Mouse (Mus musculus): ENCODE data around the gene Gm2381. TPM values are rescaled to one million over a fixed set of nuclear protein-coding genes. Genes with fewer than 3 reads are reported as not detected.
"Not testable (repeated sequence)": the region's sequence is repeated elsewhere in the genome, so short reads cannot be mapped to it uniquely, and the experiment has no call there.

The Gm2381 gene
- polyA plus RNA-seq (2015; fragmentation: Nextera tagmentation; extraction: Ambion mirVana): not detected in 2 replicates

- 77% methylated on average over 8 of the region's 8 CpGs for WGBS
- not testable (repeated sequence) for H3K27ac ChIP-seq (ENCODE audit: low read length); H3K4me2 ChIP-seq (ENCODE audit: low read depth, low read length); H3K9me3 ChIP-seq (replicated peaks; ENCODE audit: control insufficient read depth, low read length); H3K4me3 ChIP-seq (replicated peaks; ENCODE audit: low read length); ATAC-seq (ENCODE audit: insufficient read depth, low FRiP score); H3K36me3 ChIP-seq (ENCODE audit: control insufficient read depth, insufficient read depth, low read length); H3K4me1 ChIP-seq (ENCODE audit: control insufficient read depth, insufficient read depth, low read length); H3K9ac ChIP-seq (ENCODE audit: low read length); H3K27me3 ChIP-seq (ENCODE audit: control insufficient read depth, insufficient read depth, low read length)
Observed at GRCm38 (mm10) chr7:42866801-42867458, at the start of gene Gm2381. Gm2381 (minus strand) TSS chr7:42867234.

GRCm38 (mm10) chr7:42898067-42898466 is 31.0 kb upstream of the Gm2381 start:
- not testable (repeated sequence) for H3K36me3 ChIP-seq (ENCODE audit: control insufficient read depth, insufficient read depth, low read length); H3K9me3 ChIP-seq (replicated peaks; ENCODE audit: control insufficient read depth, low read length); H3K9ac ChIP-seq (ENCODE audit: low read length); H3K27me3 ChIP-seq (ENCODE audit: control insufficient read depth, insufficient read depth, low read length); H3K27ac ChIP-seq (ENCODE audit: low read length); ATAC-seq (ENCODE audit: insufficient read depth, low FRiP score); H3K4me3 ChIP-seq (replicated peaks; ENCODE audit: low read length); H3K4me2 ChIP-seq (ENCODE audit: low read depth, low read length); H3K4me1 ChIP-seq (ENCODE audit: control insufficient read depth, insufficient read depth, low read length)
- WGBS: 81% methylated on average over 2 of the region's 2 CpGs

- Histone ChIP-seq H3K27me3 (ENCODE audit: control insufficient read depth, insufficient read depth, low read length) (no peaks in the 10 kb centered on the region), H3K9ac (ENCODE audit: low read length) (no peak overlapping the region), H3K4me3 (replicated peaks; ENCODE audit: low read length) (no peak overlapping the region), H3K36me3 (ENCODE audit: control insufficient read depth, insufficient read depth, low read length) (no peaks in the 10 kb centered on the region), H3K4me1 (ENCODE audit: control insufficient read depth, insufficient read depth, low read length) (no peaks in the 10 kb centered on the region), H3K4me2 (ENCODE audit: low read depth, low read length) (no peak overlapping the region), H3K9me3 (replicated peaks; ENCODE audit: control insufficient read depth, low read length) (no peaks in the 10 kb centered on the region), H3K27ac (ENCODE audit: low read length) (no peak overlapping the region)
- ATAC-seq (ENCODE audit: insufficient read depth, low FRiP score): no peak; the same call in 1 of the 2 replicates
- 42% methylated on average over 23 of the region's 23 CpGs for WGBS
Observed at GRCm38 (mm10) chr7:42878090-42878489, 11.1 kb upstream of the Gm2381 start.

GRCm38 (mm10) chr7:42838366-42838765 is 28.7 kb downstream of the Gm2381 start:
- H3K4me2 ChIP-seq (ENCODE audit: low read depth, low read length); H3K4me3 ChIP-seq (replicated peaks; ENCODE audit: low read length); H3K9me3 ChIP-seq (replicated peaks; ENCODE audit: control insufficient read depth, low read length); H3K9ac ChIP-seq (ENCODE audit: low read length); H3K27ac ChIP-seq (ENCODE audit: low read length); H3K27me3 ChIP-seq (ENCODE audit: control insufficient read depth, insufficient read depth, low read length); ATAC-seq (ENCODE audit: insufficient read depth, low FRiP score); H3K4me1 ChIP-seq (ENCODE audit: control insufficient read depth, insufficient read depth, low read length); H3K36me3 ChIP-seq (ENCODE audit: control insufficient read depth, insufficient read depth, low read length): not testable (repeated sequence)

GRCm38 (mm10) chr7:42832221-42832620 is 34.8 kb downstream of the Gm2381 start:
- no peaks in the 10 kb centered on the region for H3K27me3 ChIP-seq (ENCODE audit: control insufficient read depth, insufficient read depth, low read length)
- H3K4me1 ChIP-seq (ENCODE audit: control insufficient read depth, insufficient read depth, low read length): no peaks in the 10 kb centered on the region
- H3K4me3 ChIP-seq (replicated peaks; ENCODE audit: low read length): no peak overlapping the region
- no peaks in the 10 kb centered on the region for H3K9me3 ChIP-seq (replicated peaks; ENCODE audit: control insufficient read depth, low read length)
- no peaks in the 10 kb centered on the region for H3K36me3 ChIP-seq (ENCODE audit: control insufficient read depth, insufficient read depth, low read length)
- WGBS: 76% methylated on average over 3 of the region's 3 CpGs
- H3K27ac ChIP-seq (ENCODE audit: low read length): no peak overlapping the region
- H3K4me2 ChIP-seq (ENCODE audit: low read depth, low read length): no peak overlapping the region
- no peak for ATAC-seq (ENCODE audit: insufficient read depth, low FRiP score)
- H3K9ac ChIP-seq (ENCODE audit: low read length): no peak overlapping the region

GRCm38 (mm10) chr7:42793425-42793824 is 73.6 kb downstream of the Gm2381 start, which contains the start of gene Vmn2r62:
Vmn2r62 (minus strand) TSS chr7:42793525.
- H3K27ac ChIP-seq (ENCODE audit: low read length); H3K36me3 ChIP-seq (ENCODE audit: control insufficient read depth, insufficient read depth, low read length); H3K4me1 ChIP-seq (ENCODE audit: control insufficient read depth, insufficient read depth, low read length); ATAC-seq (ENCODE audit: insufficient read depth, low FRiP score); H3K9ac ChIP-seq (ENCODE audit: low read length); H3K27me3 ChIP-seq (ENCODE audit: control insufficient read depth, insufficient read depth, low read length); H3K9me3 ChIP-seq (replicated peaks; ENCODE audit: control insufficient read depth, low read length); H3K4me3 ChIP-seq (replicated peaks; ENCODE audit: low read length); H3K4me2 ChIP-seq (ENCODE audit: low read depth, low read length): not testable (repeated sequence)
- WGBS: no CpG with 5 or more reads among the region's 1 CpGs

Other genes starting within 250 kb of the Gm2381 start
- gene Zfp976, start 224.6 kb downstream of the Gm2381 start, polyA plus RNA-seq (2015; fragmentation: Nextera tagmentation; extraction: Ambion mirVana): 3.2 and 3.7 TPM in 2 replicates
- gene Zfp975, start 174.5 kb downstream of the Gm2381 start, polyA plus RNA-seq (2015; fragmentation: Nextera tagmentation; extraction: Ambion mirVana): 7.8 and 8.1 TPM in 2 replicates
- not detected in 2 replicates for gene Gm17067, start 140.2 kb downstream of the Gm2381 start, polyA plus RNA-seq (2015; fragmentation: Nextera tagmentation; extraction: Ambion mirVana)
- gene Vmn2r62, start 73.7 kb downstream of the Gm2381 start, polyA plus RNA-seq (2015; fragmentation: Nextera tagmentation; extraction: Ambion mirVana): not detected in 2 replicates
- not detected in 2 replicates for gene Vmn2r63, start 66.6 kb upstream of the Gm2381 start, polyA plus RNA-seq (2015; fragmentation: Nextera tagmentation; extraction: Ambion mirVana)
- gene Gm9268, start 151.5 kb upstream of the Gm2381 start, polyA plus RNA-seq (2015; fragmentation: Nextera tagmentation; extraction: Ambion mirVana): not detected in 2 replicates
- gene Zfp936, start 247.0 kb upstream of the Gm2381 start, polyA plus RNA-seq (2015; fragmentation: Nextera tagmentation; extraction: Ambion mirVana): not detected in 2 replicates